Mouse (Mus musculus) thymus, postnatal 4 days (tissue): ENCODE measurements around the gene Vmn1r41.

Source experiments
- DNase-seq: peaks from one replicate; pipeline ENCODE4 v3.0.0; 2021

The Vmn1r41 gene

GRCm38 (mm10) chr6:89740466-89740865, at the start of gene Vmn1r41:
TSS of gene Vmn1r41 (plus strand) at chr6:89740766.
- no peak for DNase-seq

DNA sequence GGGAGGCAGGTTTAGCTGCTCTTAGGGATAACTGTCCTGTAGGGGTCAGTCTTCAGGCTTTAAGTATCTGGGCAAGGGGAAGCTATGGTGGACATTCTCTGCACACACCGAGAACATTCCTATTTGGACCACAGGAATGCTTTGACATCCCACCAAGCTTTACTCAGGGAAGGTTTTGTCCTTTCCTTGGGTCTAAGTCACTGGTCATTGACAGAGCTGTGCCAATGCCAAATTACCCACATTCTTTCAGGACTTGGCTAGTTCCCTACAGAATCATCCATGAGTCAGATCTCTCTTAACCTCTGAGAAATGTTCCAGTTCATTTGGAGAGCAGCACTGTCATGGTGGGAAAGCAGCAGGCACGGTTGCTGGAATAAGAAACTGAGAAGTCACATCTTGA, 33.9 kb upstream of the Vmn1r41 start:
- no peak for DNase-seq

DNA sequence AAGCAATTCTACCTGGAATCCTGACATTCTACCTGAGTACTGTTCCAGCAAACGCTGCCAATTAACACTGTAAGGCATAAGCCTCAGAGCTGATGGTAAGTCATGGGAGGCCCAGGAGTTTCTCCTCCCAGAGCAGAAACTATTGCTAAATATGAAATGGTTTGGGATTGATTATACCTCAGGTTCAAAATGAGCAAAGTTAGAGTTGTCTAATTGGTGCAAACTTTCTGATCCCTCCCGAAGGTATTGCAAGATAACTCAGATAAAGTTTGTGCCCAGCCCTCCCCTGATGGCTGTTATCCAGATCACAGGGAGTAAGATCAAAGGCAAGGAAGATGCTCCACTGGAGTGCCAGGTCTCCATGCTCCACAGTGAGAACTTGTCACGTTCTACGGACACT, 33.3 kb upstream of the Vmn1r41 start, which contains the start of gene Vmn1r40:
Gene Vmn1r40 (plus strand): TSS at position 301 of the 400 bp plus-strand sequence.
- DNase-seq: no peak

GRCm38 (mm10) chr6:89718051-89718450, 22.5 kb upstream of the Vmn1r41 start:
- no peak for DNase-seq

GRCm38 (mm10) chr6:89742811-89743210, 2.2 kb downstream of the Vmn1r41 start:
- DNase-seq: no peak

GRCm38 (mm10) chr6:89790231-89790630, 49.7 kb downstream of the Vmn1r41 start:
- DNase-seq: no peak
